Mouse (Mus musculus): Measurements from ENCODE around the gene Gm49425. TPM values are rescaled to one million over a fixed set of nuclear protein-coding genes. Genes with fewer than 3 reads are reported as not detected.
"Not testable (repeated sequence)": the region's sequence is repeated elsewhere in the genome, so short reads cannot be mapped to it uniquely, and the experiment has no call there.

The Gm49425 gene
- total RNA-seq (2021), result not detected

DNA sequence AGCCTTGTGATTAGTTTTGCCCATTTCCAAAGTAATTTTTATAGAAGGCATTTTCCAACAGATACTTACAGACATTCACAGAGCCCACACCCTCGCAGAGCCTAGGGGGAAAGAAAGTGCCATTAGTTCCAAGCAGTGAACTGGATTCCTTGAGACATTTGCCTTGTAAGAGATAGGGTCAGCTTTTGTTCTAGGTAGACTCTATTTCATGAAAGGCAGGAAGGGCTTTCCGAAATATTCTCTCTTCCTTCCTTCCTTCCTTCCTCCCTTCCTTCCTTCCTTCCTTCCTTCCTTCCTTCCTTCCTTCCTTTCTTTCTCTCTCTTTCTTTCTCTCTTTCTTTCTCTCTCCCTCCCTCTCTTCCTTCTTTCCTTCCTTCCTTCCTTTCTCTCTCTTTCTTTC is at the start of gene Gm49425:
Gene Gm49425 (minus strand): TSS at position 101 of the 400 bp plus-strand sequence.
- not testable (repeated sequence) for DNase-seq

DNA sequence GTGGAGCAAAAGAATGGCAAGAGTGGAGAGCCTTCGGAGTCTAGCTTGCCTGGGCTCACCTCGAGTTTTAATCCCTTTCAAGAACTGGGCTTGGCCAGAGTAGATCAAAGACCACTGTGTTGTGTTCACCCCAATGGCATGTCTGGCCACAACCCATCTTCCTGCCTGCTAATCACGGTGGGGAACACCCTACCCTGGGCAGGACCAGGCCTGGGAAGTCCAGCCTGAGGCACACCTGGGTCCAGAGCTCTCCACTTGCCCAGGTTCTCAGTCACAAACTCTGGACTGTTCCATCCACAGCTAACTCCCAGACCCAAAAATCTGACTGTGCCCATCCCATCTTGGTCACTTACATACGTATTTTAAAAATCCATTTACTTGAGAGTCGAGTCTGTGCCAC is 45.8 kb upstream of the Gm49425 start, which contains the start of gene Krt90:
Gene Krt90 (minus strand): TSS at position 101 of the 400 bp plus-strand sequence.
- DNase-seq, result no peak

- no peak for DNase-seq
Observed at GRCm38 (mm10) chr15:101558034-101558646, 41.1 kb upstream of the Gm49425 start.

DNA sequence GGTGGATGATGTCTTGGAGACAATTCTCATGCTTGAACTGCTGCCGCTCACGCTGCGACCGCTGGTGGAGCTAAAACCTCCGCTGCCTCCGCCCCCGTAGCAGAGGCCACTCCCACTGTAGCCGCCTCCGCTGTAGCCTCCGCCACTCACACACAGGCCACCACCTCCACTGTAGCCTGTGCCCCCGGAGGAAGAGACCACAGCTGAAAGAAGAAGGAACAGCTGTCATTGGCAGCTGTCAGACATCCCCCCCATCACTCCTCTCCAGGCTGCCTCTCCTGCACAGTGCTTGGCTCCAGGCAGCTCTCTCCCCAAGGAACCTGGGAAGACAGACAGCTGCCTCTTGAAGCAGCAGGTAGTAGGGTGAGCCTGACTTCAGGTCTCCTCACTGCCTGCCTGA is 36.1 kb upstream of the Gm49425 start:
- peak; percentile 48 for DNase-seq

- no peak for DNase-seq
Observed at GRCm38 (mm10) chr15:101552188-101552587, 35.1 kb upstream of the Gm49425 start.

- DNase-seq, result no peak
Observed at GRCm38 (mm10) chr15:101550567-101550966, 33.5 kb upstream of the Gm49425 start, which contains the start of gene Krt82. Gene Krt82 (minus strand): TSS chr15:101550667.

DNA sequence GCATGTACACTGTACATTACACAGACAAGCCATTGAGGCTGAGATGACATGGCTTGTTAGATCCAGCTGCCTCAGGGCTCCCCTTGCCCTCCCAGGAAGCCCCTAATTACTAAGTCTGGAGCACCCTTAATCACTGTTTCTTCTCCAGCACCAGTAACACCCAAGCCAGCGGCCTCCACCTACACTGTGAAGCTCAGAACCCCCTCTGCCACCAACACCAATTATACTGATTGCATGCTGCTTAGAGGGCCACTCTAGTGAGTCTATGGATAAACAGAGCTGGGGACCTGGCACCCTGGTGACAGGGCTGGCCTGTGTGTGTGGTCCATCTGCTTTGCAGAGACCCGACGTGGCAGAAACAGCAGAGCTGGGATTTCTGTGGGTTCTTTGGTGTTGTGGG is 27.4 kb upstream of the Gm49425 start:
- no peak for DNase-seq

GRCm38 (mm10) chr15:101542543-101542942 is 25.5 kb upstream of the Gm49425 start:
- DNase-seq, result no peak

DNA sequence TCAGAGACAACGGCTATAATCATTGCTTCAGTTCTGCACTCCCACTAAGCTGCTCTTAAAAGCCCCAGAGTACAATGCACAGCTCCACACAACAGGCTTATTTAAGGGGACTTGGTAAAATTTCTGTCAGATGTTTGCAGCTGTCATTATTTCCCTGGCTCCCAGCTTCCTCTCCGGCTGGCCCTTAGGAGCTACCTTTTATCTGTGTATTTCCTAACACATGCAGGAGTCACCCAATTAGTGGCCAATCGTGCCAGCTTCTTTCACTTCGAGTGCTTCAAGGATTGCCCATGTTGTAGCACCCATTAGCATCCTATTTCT is 21.5 kb upstream of the Gm49425 start:
- DNase-seq, result no peak

- DNase-seq, result no peak
Observed at GRCm38 (mm10) chr15:101537864-101538579, 21.0 kb upstream of the Gm49425 start.

DNA sequence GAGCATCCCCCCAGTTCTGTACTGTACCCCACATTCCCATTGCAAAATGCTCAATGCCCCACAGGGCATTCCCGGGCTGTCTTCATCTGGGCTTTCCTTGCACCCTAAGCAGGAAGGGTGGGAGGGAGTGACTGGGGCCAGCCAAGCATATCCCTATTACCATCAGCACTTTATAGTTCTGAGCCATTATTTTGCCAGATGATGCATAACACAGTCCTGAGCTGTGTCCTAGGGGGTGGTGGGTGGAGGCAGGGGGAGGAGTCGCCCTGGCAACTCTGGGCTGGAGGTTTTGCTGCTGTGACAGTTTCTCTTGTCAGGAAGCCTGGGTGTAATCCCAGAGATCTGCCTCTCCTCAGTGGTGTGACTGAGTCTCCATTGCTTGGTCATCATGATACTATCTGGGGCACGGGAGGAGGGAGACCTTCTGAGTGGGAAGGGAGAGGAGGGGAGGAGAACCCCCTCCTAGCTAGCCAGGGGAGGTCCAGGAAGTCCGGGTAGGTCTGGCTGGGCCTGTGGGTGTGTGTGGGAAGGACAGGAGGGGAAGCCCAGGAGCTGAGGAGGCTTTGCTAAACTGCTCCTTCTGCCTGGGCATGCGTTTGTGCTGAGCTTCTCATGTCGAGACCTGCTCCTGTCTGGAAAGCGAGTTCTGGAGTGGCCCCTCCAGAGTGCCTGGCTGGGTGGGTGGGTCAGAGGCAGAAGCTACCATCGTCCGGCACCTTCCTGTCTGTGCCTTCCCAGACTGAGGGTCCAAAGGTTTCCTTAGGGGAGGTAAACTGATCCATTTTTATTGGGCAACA is 19.2 kb upstream of the Gm49425 start:
- DNase-seq, result no peak

DNA sequence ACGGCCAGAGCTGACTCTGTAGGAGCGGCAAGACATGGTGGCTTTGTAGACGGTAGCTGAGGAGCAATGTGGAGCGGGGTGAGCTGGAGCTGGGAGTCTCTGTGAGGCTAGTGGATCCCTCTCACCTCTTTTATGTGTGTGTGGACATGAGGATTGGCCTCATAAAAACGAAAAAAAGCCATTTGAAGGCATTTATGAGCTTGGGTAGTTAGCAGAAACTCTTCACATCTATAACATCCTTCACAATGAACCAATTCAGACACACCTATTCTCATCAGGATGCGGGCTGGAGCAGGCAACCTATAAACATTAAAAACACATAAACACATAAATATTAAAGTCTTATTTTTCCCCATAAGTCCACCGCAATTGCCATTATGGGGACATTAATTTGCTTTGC is 15.7 kb upstream of the Gm49425 start, which contains the start of gene Krt84:
Gene Krt84 (minus strand): TSS at position 101 of the 400 bp plus-strand sequence.
- no peak for DNase-seq

GRCm38 (mm10) chr15:101522556-101523232 is 5.6 kb upstream of the Gm49425 start:
- no peak for DNase-seq

DNA sequence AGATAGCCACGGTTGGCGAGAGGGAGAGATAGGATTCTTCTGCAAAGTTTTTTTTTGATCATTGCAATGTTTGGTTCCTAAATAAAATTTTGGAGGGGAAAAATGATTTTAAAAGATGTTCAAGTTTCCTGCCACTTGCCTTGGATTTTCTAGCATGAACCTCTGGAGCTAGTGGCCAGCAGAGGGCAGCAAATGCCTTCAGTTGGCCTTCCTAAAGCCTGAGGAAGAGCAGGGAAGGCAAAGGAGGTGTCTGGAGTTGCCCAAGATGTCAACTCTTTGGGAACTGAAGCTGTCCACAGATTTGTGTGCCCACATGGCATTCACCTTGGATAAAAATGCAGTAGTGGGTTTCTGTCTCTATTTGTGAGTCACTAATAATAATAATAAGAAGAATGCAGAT is 2.7 kb upstream of the Gm49425 start:
- peak; percentile 84 for DNase-seq

DNA sequence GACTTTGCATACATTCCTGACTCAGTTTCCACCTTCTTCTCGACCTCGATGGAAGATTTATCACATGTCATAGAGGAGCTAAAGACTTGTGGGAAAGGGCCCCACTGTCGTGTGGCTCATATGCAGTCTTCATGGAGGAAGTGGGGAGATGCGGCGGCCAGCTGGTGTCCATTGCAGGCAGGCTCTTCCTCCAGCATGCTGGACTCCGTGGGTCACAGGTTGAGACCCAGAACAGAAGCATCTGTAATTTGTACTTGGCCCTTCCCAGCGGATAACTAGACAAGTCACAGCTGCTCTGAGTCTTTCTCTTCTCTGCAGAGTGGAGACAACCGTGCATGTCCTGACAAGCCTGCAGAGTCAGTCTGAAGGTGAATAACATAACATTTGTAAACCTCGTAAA is 8.8 kb downstream of the Gm49425 start:
- DNase-seq, result no peak

- DNase-seq, result no peak
Observed at GRCm38 (mm10) chr15:101506896-101507758, 9.9 kb downstream of the Gm49425 start.

GRCm38 (mm10) chr15:101497181-101497580 is 19.9 kb downstream of the Gm49425 start:
- DNase-seq, result peak; percentile 46

GRCm38 (mm10) chr15:101495266-101495665 is 21.8 kb downstream of the Gm49425 start:
- DNase-seq, result no peak

DNA sequence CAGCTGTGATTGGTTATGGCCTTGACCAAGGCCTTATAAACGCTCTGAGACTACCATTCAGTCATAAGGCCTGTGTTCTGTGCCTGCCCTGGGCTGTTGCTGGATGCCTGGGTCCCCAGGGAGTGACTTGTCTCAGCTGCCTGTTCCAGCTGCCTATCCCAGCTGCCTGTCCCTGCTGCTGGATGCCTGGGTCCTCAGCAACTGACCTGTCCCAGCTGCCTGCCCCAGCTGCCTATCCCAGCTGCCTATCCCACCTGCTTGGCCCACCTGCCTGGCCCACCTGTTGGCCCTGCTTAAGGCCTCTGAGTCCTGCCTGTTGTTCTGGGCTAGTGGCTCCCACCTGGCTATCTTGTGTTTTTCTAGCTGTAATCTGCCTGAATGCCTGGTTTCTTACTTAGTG is 22.9 kb downstream of the Gm49425 start:
- DNase-seq, result no peak

DNA sequence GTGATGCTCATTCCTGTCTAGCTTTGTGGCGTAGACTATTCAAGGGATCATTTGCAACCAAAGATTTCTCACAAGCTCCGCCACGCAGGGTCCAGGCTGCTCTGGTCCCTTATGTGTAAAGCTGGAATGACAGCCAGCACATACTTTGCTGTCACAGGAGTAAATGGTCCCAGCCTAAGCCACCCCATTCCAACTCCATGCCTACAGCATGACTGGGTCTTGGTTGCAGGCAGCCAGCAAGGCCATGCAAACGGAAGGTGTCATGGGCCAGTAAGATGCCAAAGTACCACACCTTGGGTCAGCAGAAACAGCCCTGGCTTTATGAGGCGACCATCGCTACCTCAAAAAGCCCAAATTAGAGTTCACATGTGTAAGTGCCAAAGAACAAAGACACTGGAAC is 23.3 kb downstream of the Gm49425 start:
- DNase-seq, result no peak

- no peak for DNase-seq
Observed at GRCm38 (mm10) chr15:101492718-101493117, 24.3 kb downstream of the Gm49425 start.

DNA sequence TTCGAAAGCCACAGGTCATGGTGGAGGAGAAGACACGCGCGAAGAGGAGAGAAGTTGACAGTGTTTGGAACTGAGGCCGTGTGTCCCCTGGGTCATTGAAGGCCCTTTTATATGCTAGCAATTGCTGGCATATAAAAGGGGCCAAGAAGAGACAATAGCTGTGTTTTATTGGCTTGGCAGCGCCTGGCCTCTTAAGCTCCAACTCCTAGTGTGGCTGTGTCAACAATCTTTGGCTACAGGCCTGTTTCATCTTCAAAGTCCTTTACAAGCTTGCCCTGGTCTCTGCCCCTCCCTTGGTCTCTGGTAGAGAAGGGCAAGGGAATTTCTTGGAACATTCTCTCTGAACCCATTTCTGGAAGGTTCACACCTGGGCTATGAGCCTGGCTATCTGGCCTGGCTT is 25.6 kb downstream of the Gm49425 start, which contains the start of gene Krt83:
Gene Krt83 (minus strand): TSS at position 82 of the 400 bp plus-strand sequence.
- no peak for DNase-seq

Measured in heart, postnatal 4 days (tissue).